Mouse (Mus musculus) urinary bladder, postnatal 36 days (tissue): ENCODE data around the gene Cacng8.
A peak's percentile ranks its signal among the peaks of the same experiment; 100 is the strongest.

Source experiments
- DNase-seq, 2 experiments: peaks; one replicate each; pipeline ENCODE4 v3.0.0; 2022; ENCODE audit warnings: low spot score in 2 of 2, mixed read lengths in 1 of 2

The Cacng8 gene

GRCm38 (mm10) chr7:3390413-3391080 lies at the start of gene Cacng8:
Gene Cacng8 (plus strand): TSS chr7:3390683.
- DNase-seq: no peak

GRCm38 (mm10) chr7:3343861-3344260 lies 46.6 kb upstream of the Cacng8 start:
- DNase-seq: no peak

- no peak for DNase-seq
Measured at GRCm38 (mm10) chr7:3345301-3345700, 45.2 kb upstream of the Cacng8 start.

GRCm38 (mm10) chr7:3347366-3348287 lies 42.9 kb upstream of the Cacng8 start:
- no peak for DNase-seq

- no peak for DNase-seq
Measured at GRCm38 (mm10) chr7:3348326-3348725, 42.2 kb upstream of the Cacng8 start.

GRCm38 (mm10) chr7:3349775-3350174 lies 40.7 kb upstream of the Cacng8 start:
- DNase-seq: no peak

- no peak for DNase-seq
Measured at GRCm38 (mm10) chr7:3351536-3351935, 38.9 kb upstream of the Cacng8 start.

- DNase-seq: no peak
Measured at GRCm38 (mm10) chr7:3354850-3355249, 35.6 kb upstream of the Cacng8 start.

- no peak for DNase-seq
Measured at GRCm38 (mm10) chr7:3360678-3361077, 29.8 kb upstream of the Cacng8 start.

GRCm38 (mm10) chr7:3365547-3366279 lies 24.8 kb upstream of the Cacng8 start:
- DNase-seq: no peak

GRCm38 (mm10) chr7:3366705-3367516 lies 23.6 kb upstream of the Cacng8 start:
- DNase-seq: no peak

GRCm38 (mm10) chr7:3367569-3367968 lies 22.9 kb upstream of the Cacng8 start:
- DNase-seq: no peak

GRCm38 (mm10) chr7:3368311-3368710 lies 22.2 kb upstream of the Cacng8 start:
- DNase-seq: no peak

GRCm38 (mm10) chr7:3369189-3369588 lies 21.3 kb upstream of the Cacng8 start:
- DNase-seq: no peak

- DNase-seq: no peak
Measured at GRCm38 (mm10) chr7:3370407-3370806, 20.1 kb upstream of the Cacng8 start.

GRCm38 (mm10) chr7:3372376-3372775 lies 18.1 kb upstream of the Cacng8 start:
- no peak for DNase-seq

- DNase-seq: no peak
Measured at GRCm38 (mm10) chr7:3373754-3374153, 16.7 kb upstream of the Cacng8 start.

- DNase-seq: peak in 1 of 2 experiments; percentile 33
Measured at GRCm38 (mm10) chr7:3376831-3377230, 13.7 kb upstream of the Cacng8 start.

GRCm38 (mm10) chr7:3382123-3382522 lies 8.4 kb upstream of the Cacng8 start:
- DNase-seq: no peak

GRCm38 (mm10) chr7:3384807-3385319 lies 5.6 kb upstream of the Cacng8 start:
- no peak for DNase-seq
